Mouse (Mus musculus) hindbrain, postnatal 0 days (tissue): ENCODE measurements around the gene Gm5089. TPM values are rescaled to one million over a fixed set of nuclear protein-coding genes. Genes with fewer than 3 reads are reported as not detected.

Experiments used
- ATAC-seq: fragments of 200-750 bp; cut with Nextera tagmentation; 2 replicates; pipeline ENCODE4 v1.8.0; 2017; ENCODE audit warnings: mild to moderate bottlenecking, moderate TSS enrichment, moderate library complexity
- DNase-seq: peaks from one replicate; pipeline ENCODE4 v3.0.0-alpha.2; 2015; ENCODE audit warnings: low spot score
- H3K27ac ChIP-seq: fragments of 300-500 bp; sonication (generic); 2 replicates; pipeline ENCODE4 v1.5.1; 2014; ENCODE audit warnings: mild to moderate bottlenecking
- H3K27me3 ChIP-seq: fragments of 300-500 bp; sonication (generic); 2 replicates; pipeline ENCODE4 v1.6.1; 2014; ENCODE audit warnings: low read length, mixed read lengths; ENCODE audit not compliant: insufficient read depth
- H3K36me3 ChIP-seq: fragments of 300-500 bp; sonication (generic); 2 replicates; pipeline ENCODE4 v1.6.1; 2014; ENCODE audit warnings: low read length, mixed read lengths; ENCODE audit not compliant: insufficient read depth
- H3K4me1 ChIP-seq: fragments of 300-500 bp; sonication (generic); 2 replicates; pipeline ENCODE4 v1.6.1; 2014; ENCODE audit warnings: antibody characterized with exemption, low read length, mixed read lengths; ENCODE audit not compliant: insufficient read depth
- H3K4me2 ChIP-seq: fragments of 300-500 bp; sonication (generic); 2 replicates; pipeline ENCODE4 v1.6.1; 2014; ENCODE audit warnings: low read depth, mild to moderate bottlenecking, low read length, moderate library complexity, mixed read lengths
- H3K4me3 ChIP-seq: fragments of 300-500 bp; sonication (generic); 2 replicates; pipeline ENCODE4 v1.5.1; 2014; ENCODE audit warnings: low read length
- H3K9ac ChIP-seq: fragments of 300-500 bp; sonication (generic); replicated peaks from 2 replicates; pipeline ENCODE4 v1.6.1; 2014; ENCODE audit warnings: mild to moderate bottlenecking, low read length, moderate library complexity, mixed read lengths
- H3K9me3 ChIP-seq: fragments of 300-500 bp; sonication (generic); 2 replicates; pipeline ENCODE4 v1.6.1; 2016; ENCODE audit warnings: low read length, mixed read lengths
- CTCF ChIP-seq: IDR thresholded peaks from 2 replicates; pipeline ENCODE4 v1.5.1; 2016; ENCODE audit warnings: antibody characterized with exemption, control low read depth, low read depth
- WGBS: fragments of 180-500 bp; shearing (Covaris S2); extraction: QIAGEN DNeasy Blood & Tissue Kit; methylation state at CpG from one replicate; pipeline ENCODE4 v1.1.7; 2014; 5-methylcytosine and 5-hydroxymethylcytosine counted together
- polyA plus RNA-seq: library from polyadenylated mRNA; unstranded; fragments of >200 nt; fragmentation: Nextera tagmentation; extraction: Ambion mirVana; gene quantifications from 2 replicates; pipeline ENCODE4 v1.2.1, GENCODE M21; 2015
- total RNA-seq: library from RNA; depleted of rRNA; stranded (reverse); fragments of >200 nt; gene quantifications from 2 replicates; pipeline ENCODE4 v1.2.3, GENCODE M21; 2014; rRNA removed

Gm5089 gene
- total RNA-seq = 1.2 and 3.0 TPM in 2 replicates
- polyA plus RNA-seq = 0.56 and 0.82 TPM in 2 replicates

DNA sequence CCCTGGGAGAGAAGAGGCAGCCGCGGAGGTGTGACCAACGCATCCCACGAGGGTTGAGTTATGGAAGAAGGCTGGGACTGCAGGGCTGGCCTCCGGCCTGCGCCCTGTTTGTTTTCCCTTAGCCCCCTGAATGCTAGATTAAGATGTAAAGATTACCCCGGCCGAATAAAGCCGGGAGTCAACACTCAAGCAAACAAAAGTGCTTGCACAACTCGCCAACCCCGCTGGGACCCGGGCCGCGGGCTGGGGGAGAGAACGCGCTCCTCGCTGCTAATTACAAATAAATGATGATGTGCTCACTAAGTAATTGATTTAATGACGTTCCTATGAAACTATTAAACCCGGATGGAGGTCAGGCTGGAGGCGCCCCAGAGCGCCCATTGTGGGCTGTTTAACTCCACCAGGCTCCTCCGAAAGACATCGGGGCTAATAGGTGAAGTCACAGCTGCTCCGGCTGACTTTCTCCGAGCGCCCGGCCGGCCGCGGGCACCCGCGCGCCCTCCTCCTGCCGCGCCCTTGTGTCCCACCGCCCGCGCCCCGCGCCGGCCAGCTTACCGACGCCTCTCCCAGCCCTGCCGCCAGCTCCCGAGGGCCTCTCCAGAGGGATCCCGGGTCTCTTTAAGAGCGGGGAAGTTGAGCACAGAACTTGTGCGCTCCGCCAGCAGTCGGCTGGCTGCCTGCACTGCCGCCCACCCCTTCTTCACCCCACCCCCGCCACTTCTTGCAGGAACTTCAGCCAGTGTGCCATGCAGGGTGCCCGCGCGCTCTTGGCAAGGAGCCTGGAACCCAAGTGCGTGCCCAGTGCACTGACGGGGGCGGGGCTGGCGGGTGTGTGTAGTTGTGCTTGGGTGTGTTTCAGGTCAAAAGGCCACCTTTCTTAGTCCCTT lies at the start of gene Gm5089:
TSS of gene Gm5089 (minus strand) at position 620 of the 887 bp plus-strand sequence.
- Histone ChIP-seq H3K9ac (peak within 1 kb of the TSS; percentile 67), H3K4me3 (peak within 1 kb of the TSS; percentile 50), H3K27ac (peak within 1 kb of the TSS; percentile 92), H3K36me3 (no peaks in the 10 kb centered on the region), H3K4me1 (peaks cover 25% of the 10 kb centered on the region; the same call in 1 of the 2 replicates), H3K27me3 (peaks cover 15% of the 10 kb centered on the region; the same call in 1 of the 2 replicates), H3K9me3 (no peaks in the 10 kb centered on the region), H3K4me2 (peak within 1 kb of the TSS; percentile 72)
- ATAC-seq = peak; percentile 10; the same call in 1 of the 2 replicates
- WGBS = 1% methylated on average over 57 of the region's 59 CpGs
- DNase-seq = peak; percentile 73
- no peak for TF ChIP-seq CTCF

DNA sequence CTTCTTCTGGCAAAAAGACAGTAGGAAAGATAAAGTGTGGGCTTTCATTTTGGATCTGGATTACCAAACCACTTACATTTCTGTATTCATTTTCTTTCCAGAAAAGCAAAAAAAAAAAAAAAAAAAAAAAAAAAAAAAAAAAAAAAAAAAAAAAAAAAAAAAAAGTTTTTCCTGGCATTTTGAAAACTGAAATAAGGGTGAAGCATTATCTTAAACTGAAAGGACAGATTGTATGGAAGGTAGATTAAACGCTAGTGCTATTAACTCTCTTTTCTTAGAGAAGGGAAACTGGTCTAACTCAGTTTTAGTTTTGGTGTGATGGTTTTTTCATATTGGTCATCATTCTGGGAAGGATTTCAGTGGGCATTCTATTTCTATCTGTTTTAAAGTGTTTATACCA lies 41.1 kb upstream of the Gm5089 start:
- Histone ChIP-seq H3K27ac (no peak overlapping the region), H3K36me3 (no peaks in the 10 kb centered on the region), H3K4me3 (no peak overlapping the region), H3K9me3 (peaks cover 2% of the 10 kb centered on the region; the same call in 1 of the 2 replicates), H3K4me2 (peak overlapping the region; percentile 61; the same call in 1 of the 2 replicates), H3K27me3 (peaks cover 13% of the 10 kb centered on the region; the same call in 1 of the 2 replicates), H3K9ac (no peak overlapping the region), H3K4me1 (no peaks in the 10 kb centered on the region)
- 63% methylated on average over 1 of the region's 1 CpGs for WGBS
- ATAC-seq = no peak
- DNase-seq = no peak
- no peak for TF ChIP-seq CTCF

DNA sequence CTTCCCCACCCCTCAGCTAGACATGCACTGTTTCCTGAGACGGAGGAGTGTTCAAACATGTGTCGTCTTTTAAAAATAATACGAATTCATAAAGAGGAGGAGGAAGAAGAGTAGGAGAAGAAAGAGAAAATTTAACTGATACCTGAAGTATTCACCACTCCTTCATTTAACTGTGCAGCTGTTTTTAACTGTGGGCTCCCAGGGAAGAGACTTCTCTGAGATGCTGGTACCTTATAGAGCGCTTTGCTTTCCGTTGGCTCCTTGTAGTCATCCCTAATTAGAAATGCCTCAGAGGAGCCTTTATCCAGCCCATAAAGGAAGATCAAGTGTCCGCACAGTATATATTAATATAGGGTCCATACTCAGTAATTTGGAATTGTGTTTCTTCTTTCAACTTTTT lies 40.6 kb upstream of the Gm5089 start:
- TF ChIP-seq CTCF = no peak
- peak overlapping the region; percentile 91 for H3K27ac ChIP-seq
- H3K4me2 ChIP-seq = peak overlapping the region; percentile 61
- peaks cover 13% of the 10 kb centered on the region; the same call in 1 of the 2 replicates for H3K27me3 ChIP-seq
- H3K4me3 ChIP-seq = peak overlapping the region; percentile 37; the same call in 1 of the 2 replicates
- 59% methylated on average over 6 of the region's 6 CpGs for WGBS
- H3K4me1 ChIP-seq = no peaks in the 10 kb centered on the region
- H3K9me3 ChIP-seq = peaks cover 2% of the 10 kb centered on the region; the same call in 1 of the 2 replicates
- H3K9ac ChIP-seq = peak overlapping the region; percentile 58; the same call in 1 of the 2 replicates
- DNase-seq (no peak), ATAC-seq (no peak)
- H3K36me3 ChIP-seq = no peaks in the 10 kb centered on the region

DNA sequence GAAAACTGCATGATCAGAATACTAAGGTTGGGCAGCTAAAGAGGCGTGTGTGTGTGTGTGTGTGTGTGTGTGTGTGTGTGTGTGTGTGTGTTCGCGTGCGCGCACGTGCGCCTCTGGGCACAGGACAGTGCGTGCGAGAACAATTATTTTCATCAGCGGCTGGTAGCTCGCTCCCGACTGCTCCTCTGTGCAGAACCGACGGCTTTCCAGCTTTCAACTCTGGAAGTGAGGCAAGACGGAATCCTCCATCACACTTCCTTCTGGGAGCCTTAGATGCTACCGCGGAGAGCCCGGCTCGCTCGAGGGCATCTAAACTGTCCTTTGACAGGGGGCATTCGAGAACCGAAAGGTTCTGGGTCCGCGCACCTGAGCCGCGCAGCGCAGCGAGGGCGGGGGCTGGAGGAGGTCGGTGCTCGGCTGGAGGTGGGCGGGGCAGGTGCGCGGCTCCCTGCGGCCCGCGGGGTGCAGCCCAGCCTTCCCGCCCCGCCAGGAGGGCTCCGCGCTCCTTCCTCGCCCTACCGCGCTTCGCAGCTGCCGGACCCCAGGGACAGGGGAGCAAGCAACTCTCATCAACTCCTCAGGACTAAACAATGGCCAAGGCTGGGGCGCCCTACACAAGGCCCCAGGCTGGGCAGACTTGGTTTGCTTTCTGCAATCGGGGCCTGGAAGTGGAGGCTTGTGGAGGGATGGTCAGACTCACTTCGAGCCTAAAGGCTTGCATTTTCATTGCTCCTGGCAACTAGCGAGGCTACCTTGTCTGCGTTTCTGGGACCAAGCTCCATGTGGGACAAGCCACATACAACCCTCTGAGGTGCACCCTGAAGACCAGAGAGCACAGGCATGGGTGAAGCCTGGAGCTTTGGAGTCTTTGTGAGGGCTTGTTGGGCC lies 39.8 kb upstream of the Gm5089 start, which contains the start of gene Gm10837:
TSS of gene Gm10837 (plus strand) at position 146 of the 888 bp plus-strand sequence.
- peak within 1 kb of the TSS; percentile 91 for H3K27ac ChIP-seq
- 2% methylated on average over 51 of the region's 51 CpGs for WGBS
- peaks cover 13% of the 10 kb centered on the region; the same call in 1 of the 2 replicates for H3K27me3 ChIP-seq
- ATAC-seq (peak; percentile 85), DNase-seq (peak; percentile 57)
- H3K9ac ChIP-seq = peak within 1 kb of the TSS; percentile 58
- TF ChIP-seq CTCF = no peak
- no peaks in the 10 kb centered on the region for H3K36me3 ChIP-seq
- H3K4me2 ChIP-seq = peak within 1 kb of the TSS; percentile 61
- H3K4me3 ChIP-seq = peak within 1 kb of the TSS; percentile 37
- H3K4me1 ChIP-seq = no peaks in the 10 kb centered on the region
- H3K9me3 ChIP-seq = peaks cover 2% of the 10 kb centered on the region; the same call in 1 of the 2 replicates

DNA sequence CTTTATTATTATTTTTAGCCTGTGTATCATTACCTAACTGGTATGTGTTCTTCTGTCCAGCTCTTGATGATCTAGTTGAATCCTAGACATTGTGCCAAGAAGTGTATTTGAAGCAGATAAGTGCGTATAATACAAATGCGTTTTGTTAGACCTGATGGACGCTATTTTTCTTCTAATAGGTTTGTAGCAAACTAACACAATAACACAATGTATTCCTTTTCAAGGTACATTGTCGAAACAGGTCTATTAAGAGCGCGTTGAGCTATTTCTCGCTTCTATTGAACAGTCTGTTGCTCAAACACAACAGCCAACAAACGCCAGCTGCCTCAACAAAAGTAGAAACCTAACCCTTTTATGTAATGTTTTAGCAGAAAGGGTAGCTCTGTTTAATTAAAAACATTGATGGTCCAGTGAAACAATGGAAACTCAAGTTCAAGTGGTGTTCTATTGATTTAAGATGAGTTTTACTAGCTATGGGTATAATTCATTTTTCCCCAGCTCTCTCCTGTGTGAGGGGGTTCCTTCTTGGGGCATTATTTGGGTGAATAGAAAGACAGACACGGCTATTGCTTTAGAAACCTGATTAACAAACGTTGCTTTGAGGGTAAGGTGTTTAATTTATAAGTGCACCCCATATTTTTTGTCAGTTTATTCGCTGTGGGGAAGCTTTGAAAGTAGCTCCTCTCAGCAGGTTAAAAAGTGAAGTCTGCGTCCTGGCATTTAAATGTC lies 38.9 kb upstream of the Gm5089 start:
- Histone ChIP-seq H3K4me3 (peak overlapping the region; percentile 37), H3K9ac (peak overlapping the region; percentile 58), H3K27me3 (peaks cover 13% of the 10 kb centered on the region; the same call in 1 of the 2 replicates), H3K9me3 (peaks cover 2% of the 10 kb centered on the region; the same call in 1 of the 2 replicates), H3K27ac (peak overlapping the region; percentile 91), H3K4me1 (no peaks in the 10 kb centered on the region), H3K4me2 (peak overlapping the region; percentile 61), H3K36me3 (no peaks in the 10 kb centered on the region)
- peak; percentile 46 for DNase-seq
- no peak for TF ChIP-seq CTCF
- 4% methylated on average over 12 of the region's 12 CpGs for WGBS
- no peak for ATAC-seq
